Mouse (Mus musculus): ENCODE measurements around the gene Ralb. TPM values are rescaled to one million over a fixed set of nuclear protein-coding genes. Genes with fewer than 3 reads are reported as not detected.

Ralb gene
- polyA plus RNA-seq, 1 experiment from 2014 or later = 252 TPM

GRCm38 (mm10) chr1:119530941-119531340 is 26.3 kb upstream of the Ralb start:
- ATAC-seq (ENCODE audit: low read depth) = no peak
- H3K36me3 ChIP-seq (ENCODE audit: control insufficient read depth, insufficient read depth, low read length) = peaks cover 25% of the 10 kb centered on the region
- WGBS = 57% methylated on average over 13 of the region's 13 CpGs
- peaks cover 13% of the 10 kb centered on the region for H3K9me3 ChIP-seq (ENCODE audit: control insufficient read depth, low read length)
- H3K4me3 ChIP-seq (ENCODE audit: low read length) = no peak overlapping the region
- no peak overlapping the region for H3K9ac ChIP-seq (ENCODE audit: low read length)
- H3K27ac ChIP-seq (ENCODE audit: low read length) = peak overlapping the region; percentile 84
- H3K4me1 ChIP-seq (replicated peaks; ENCODE audit: control insufficient read depth, insufficient read depth, low read length) = peaks cover 12% of the 10 kb centered on the region
- H3K27me3 ChIP-seq (ENCODE audit: control insufficient read depth, insufficient read depth, low read depth, low read length) = no peaks in the 10 kb centered on the region
- H3K4me2 ChIP-seq (ENCODE audit: low read depth, low read length) = no peak overlapping the region

GRCm38 (mm10) chr1:119525689-119526591 is 21.3 kb upstream of the Ralb start, which contains the start of gene Tmem185b:
TSS of gene Tmem185b (plus strand) at chr1:119526160.
- peaks cover 25% of the 10 kb centered on the region for H3K36me3 ChIP-seq (ENCODE audit: control insufficient read depth, insufficient read depth, low read length)
- WGBS = 2% methylated on average over 80 of the region's 82 CpGs

GRCm38 (mm10) chr1:119525004-119525444 is 20.4 kb upstream of the Ralb start:
- peak; percentile 3; the same call in 1 of the 2 replicates for ATAC-seq (ENCODE audit: low read depth)
- Histone ChIP-seq H3K9ac (ENCODE audit: low read length) (peak overlapping the region; percentile 78), H3K4me3 (ENCODE audit: low read length) (peak overlapping the region; percentile 72), H3K9me3 (ENCODE audit: control insufficient read depth, low read length) (peaks cover 13% of the 10 kb centered on the region), H3K27me3 (ENCODE audit: control insufficient read depth, insufficient read depth, low read depth, low read length) (no peaks in the 10 kb centered on the region), H3K36me3 (ENCODE audit: control insufficient read depth, insufficient read depth, low read length) (peaks cover 25% of the 10 kb centered on the region), H3K4me1 (replicated peaks; ENCODE audit: control insufficient read depth, insufficient read depth, low read length) (peaks cover 31% of the 10 kb centered on the region), H3K27ac (ENCODE audit: low read length) (peak overlapping the region; percentile 87), H3K4me2 (ENCODE audit: low read depth, low read length) (peak overlapping the region; percentile 90)
- WGBS = 5% methylated on average over 5 of the region's 5 CpGs

More at GRCm38 (mm10) chr1:119525689-119526591, 21.3 kb upstream of the Ralb start, which contains the start of gene Tmem185b:
- H3K4me1 ChIP-seq (replicated peaks; ENCODE audit: control insufficient read depth, insufficient read depth, low read length) = peaks cover 27% of the 10 kb centered on the region
- peak; percentile 94 for ATAC-seq (ENCODE audit: low read depth)
- peak within 1 kb of the TSS; percentile 72 for H3K4me3 ChIP-seq (ENCODE audit: low read length)
- peak within 1 kb of the TSS; percentile 90 for H3K4me2 ChIP-seq (ENCODE audit: low read depth, low read length)
- H3K9me3 ChIP-seq (ENCODE audit: control insufficient read depth, low read length) = peaks cover 13% of the 10 kb centered on the region
- peak within 1 kb of the TSS; percentile 87 for H3K27ac ChIP-seq (ENCODE audit: low read length)
- H3K9ac ChIP-seq (ENCODE audit: low read length) = peak within 1 kb of the TSS; percentile 78
- no peaks in the 10 kb centered on the region for H3K27me3 ChIP-seq (ENCODE audit: control insufficient read depth, insufficient read depth, low read depth, low read length)

- peaks cover 10% of the 10 kb centered on the region for H3K9me3 ChIP-seq (ENCODE audit: control insufficient read depth, low read length)
- WGBS = 92% methylated on average over 7 of the region's 7 CpGs
- no peak overlapping the region for H3K4me3 ChIP-seq (ENCODE audit: low read length)
- H3K27me3 ChIP-seq (ENCODE audit: control insufficient read depth, insufficient read depth, low read depth, low read length) = no peaks in the 10 kb centered on the region
- no peak overlapping the region for H3K27ac ChIP-seq (ENCODE audit: low read length)
- H3K36me3 ChIP-seq (ENCODE audit: control insufficient read depth, insufficient read depth, low read length) = peaks cover 20% of the 10 kb centered on the region
- ATAC-seq (ENCODE audit: low read depth) = no peak
- peaks cover 31% of the 10 kb centered on the region for H3K4me1 ChIP-seq (replicated peaks; ENCODE audit: control insufficient read depth, insufficient read depth, low read length)
- H3K4me2 ChIP-seq (ENCODE audit: low read depth, low read length) = no peak overlapping the region
- no peak overlapping the region for H3K9ac ChIP-seq (ENCODE audit: low read length)
These were observed 19.2 kb upstream of the Ralb start for GRCm38 (mm10) chr1:119523826-119524225.

GRCm38 (mm10) chr1:119523369-119523768 is 18.8 kb upstream of the Ralb start:
- no peak overlapping the region for H3K9ac ChIP-seq (ENCODE audit: low read length)
- 77% methylated on average over 7 of the region's 7 CpGs for WGBS
- H3K9me3 ChIP-seq (ENCODE audit: control insufficient read depth, low read length) = peaks cover 8% of the 10 kb centered on the region
- H3K4me2 ChIP-seq (ENCODE audit: low read depth, low read length) = no peak overlapping the region
- peaks cover 31% of the 10 kb centered on the region for H3K4me1 ChIP-seq (replicated peaks; ENCODE audit: control insufficient read depth, insufficient read depth, low read length)
- H3K27ac ChIP-seq (ENCODE audit: low read length) = no peak overlapping the region
- no peak for ATAC-seq (ENCODE audit: low read depth)
- no peaks in the 10 kb centered on the region for H3K27me3 ChIP-seq (ENCODE audit: control insufficient read depth, insufficient read depth, low read depth, low read length)
- no peak overlapping the region for H3K4me3 ChIP-seq (ENCODE audit: low read length)
- H3K36me3 ChIP-seq (ENCODE audit: control insufficient read depth, insufficient read depth, low read length) = peaks cover 16% of the 10 kb centered on the region

GRCm38 (mm10) chr1:119522726-119523125 is 18.1 kb upstream of the Ralb start:
- peaks cover 8% of the 10 kb centered on the region for H3K9me3 ChIP-seq (ENCODE audit: control insufficient read depth, low read length)
- no peak for ATAC-seq (ENCODE audit: low read depth)
- no peak overlapping the region for H3K4me3 ChIP-seq (ENCODE audit: low read length)
- WGBS = 67% methylated on average over 4 of the region's 4 CpGs
- peaks cover 36% of the 10 kb centered on the region for H3K4me1 ChIP-seq (replicated peaks; ENCODE audit: control insufficient read depth, insufficient read depth, low read length)
- H3K27ac ChIP-seq (ENCODE audit: low read length) = no peak overlapping the region
- H3K9ac ChIP-seq (ENCODE audit: low read length) = no peak overlapping the region
- no peaks in the 10 kb centered on the region for H3K27me3 ChIP-seq (ENCODE audit: control insufficient read depth, insufficient read depth, low read depth, low read length)
- peaks cover 10% of the 10 kb centered on the region for H3K36me3 ChIP-seq (ENCODE audit: control insufficient read depth, insufficient read depth, low read length)
- H3K4me2 ChIP-seq (ENCODE audit: low read depth, low read length) = no peak overlapping the region

- Histone ChIP-seq H3K4me1 (replicated peaks; ENCODE audit: control insufficient read depth, insufficient read depth, low read length) (peaks cover 32% of the 10 kb centered on the region), H3K9ac (ENCODE audit: low read length) (no peak overlapping the region), H3K36me3 (ENCODE audit: control insufficient read depth, insufficient read depth, low read length) (no peaks in the 10 kb centered on the region; the same call in 1 of the 2 replicates), H3K4me2 (ENCODE audit: low read depth, low read length) (no peak overlapping the region), H3K27me3 (ENCODE audit: control insufficient read depth, insufficient read depth, low read depth, low read length) (no peaks in the 10 kb centered on the region), H3K9me3 (ENCODE audit: control insufficient read depth, low read length) (no peaks in the 10 kb centered on the region; the same call in 1 of the 2 replicates), H3K27ac (ENCODE audit: low read length) (peak overlapping the region; percentile 81), H3K4me3 (ENCODE audit: low read length) (no peak overlapping the region)
- no peak for ATAC-seq (ENCODE audit: low read depth)
- 56% methylated on average over 7 of the region's 7 CpGs for WGBS
These were observed 17.1 kb upstream of the Ralb start for GRCm38 (mm10) chr1:119521681-119522080.

GRCm38 (mm10) chr1:119521029-119521428 is 16.4 kb upstream of the Ralb start:
- Histone ChIP-seq H3K9ac (ENCODE audit: low read length) (no peak overlapping the region), H3K36me3 (ENCODE audit: control insufficient read depth, insufficient read depth, low read length) (no peaks in the 10 kb centered on the region), H3K27ac (ENCODE audit: low read length) (peak overlapping the region; percentile 76), H3K4me2 (ENCODE audit: low read depth, low read length) (no peak overlapping the region), H3K27me3 (ENCODE audit: control insufficient read depth, insufficient read depth, low read depth, low read length) (no peaks in the 10 kb centered on the region), H3K9me3 (ENCODE audit: control insufficient read depth, low read length) (no peaks in the 10 kb centered on the region), H3K4me3 (ENCODE audit: low read length) (no peak overlapping the region), H3K4me1 (replicated peaks; ENCODE audit: control insufficient read depth, insufficient read depth, low read length) (peaks cover 27% of the 10 kb centered on the region)
- peak; percentile 75 for ATAC-seq (ENCODE audit: low read depth)
- 28% methylated on average over 2 of the region's 2 CpGs for WGBS

- no peak for ATAC-seq (ENCODE audit: low read depth)
- no peaks in the 10 kb centered on the region for H3K9me3 ChIP-seq (ENCODE audit: control insufficient read depth, low read length)
- H3K4me1 ChIP-seq (replicated peaks; ENCODE audit: control insufficient read depth, insufficient read depth, low read length) = peaks cover 14% of the 10 kb centered on the region
These were observed 14.7 kb upstream of the Ralb start for GRCm38 (mm10) chr1:119519286-119519685.

More at GRCm38 (mm10) chr1:119519286-119519685, 14.7 kb upstream of the Ralb start:
- H3K4me3 ChIP-seq (ENCODE audit: low read length) = no peak overlapping the region
- H3K36me3 ChIP-seq (ENCODE audit: control insufficient read depth, insufficient read depth, low read length) = no peaks in the 10 kb centered on the region
- H3K27ac ChIP-seq (ENCODE audit: low read length) = peak overlapping the region; percentile 15; the same call in 1 of the 2 replicates
- H3K9ac ChIP-seq (ENCODE audit: low read length) = no peak overlapping the region
- H3K27me3 ChIP-seq (ENCODE audit: control insufficient read depth, insufficient read depth, low read depth, low read length) = no peaks in the 10 kb centered on the region
- WGBS = 54% methylated on average over 6 of the region's 6 CpGs
- no peak overlapping the region for H3K4me2 ChIP-seq (ENCODE audit: low read depth, low read length)
